Mouse (Mus musculus) testis, adult 2 months (tissue): Measurements from ENCODE around the gene Sdccag8. TPM values are rescaled to one million over a fixed set of nuclear protein-coding genes. Genes with fewer than 3 reads are reported as not detected.

Experiments used
- H3K27ac ChIP-seq: fragments of 200-500 bp; 2 replicates; pipeline ENCODE4 v1.5.1; 2012; ENCODE audit warnings: low read depth, low read length; ENCODE audit not compliant: control insufficient read depth, insufficient read depth
- H3K27me3 ChIP-seq: fragments of 200-500 bp; 2 replicates; pipeline ENCODE4 v1.6.1; 2012; ENCODE audit warnings: mild to moderate bottlenecking, low read length, moderate library complexity; ENCODE audit not compliant: control insufficient read depth, insufficient read depth
- H3K36me3 ChIP-seq: fragments of 200-500 bp; 2 replicates; pipeline ENCODE4 v1.6.1; 2012; ENCODE audit warnings: mild to moderate bottlenecking, low read length; ENCODE audit not compliant: control insufficient read depth, insufficient read depth
- H3K4me1 ChIP-seq: fragments of 200-500 bp; 2 replicates; pipeline ENCODE4 v1.6.1; 2012; ENCODE audit warnings: low read length; ENCODE audit not compliant: control insufficient read depth, insufficient read depth
- H3K4me3 ChIP-seq: fragments of 200-500 bp; 2 replicates; pipeline ENCODE4 v1.5.1; 2012; ENCODE audit warnings: low read depth, mild to moderate bottlenecking, low read length, moderate library complexity, mixed read lengths; ENCODE audit not compliant: control insufficient read depth
- CTCF ChIP-seq: fragments of 200-500 bp; IDR thresholded peaks from 2 replicates; pipeline ENCODE4 v1.5.1; 2012; ENCODE audit warnings: low read depth, mild to moderate bottlenecking, inconsistent platforms, low read length, moderate library complexity; ENCODE audit not compliant: control insufficient read depth, insufficient read depth, insufficient replicate concordance
- POLR2A ChIP-seq: fragments of 200-500 bp; IDR thresholded peaks from 2 replicates; pipeline ENCODE4 v1.6.1; 2012; ENCODE audit warnings: low read depth, mild to moderate bottlenecking, inconsistent platforms, low read length, moderate library complexity; ENCODE audit not compliant: control insufficient read depth
- polyA plus RNA-seq: library from polyadenylated mRNA; depleted of rRNA; stranded (reverse); fragments of >200 nt; gene quantifications from 2 replicates; pipeline ENCODE4 v1.2.3, GENCODE M21; 2012

The Sdccag8 gene
- polyA plus RNA-seq, 1 experiment = 17.4 TPM

- Histone ChIP-seq H3K27me3 (no peaks in the 10 kb centered on the region), H3K27ac (no peak overlapping the region), H3K36me3 (no peaks in the 10 kb centered on the region), H3K4me3 (no peak overlapping the region), H3K4me1 (peaks cover 3% of the 10 kb centered on the region; the same call in 1 of the 2 replicates)
- TF ChIP-seq CTCF = no peak
- no peak for TF ChIP-seq POLR2A
Observed at GRCm38 (mm10) chr1:177002951-177003350, 188.5 kb downstream of the Sdccag8 start.

GRCm38 (mm10) chr1:177004041-177004741 lies 189.7 kb downstream of the Sdccag8 start:
- Histone ChIP-seq H3K27ac (no peak overlapping the region), H3K4me3 (no peak overlapping the region), H3K36me3 (no peaks in the 10 kb centered on the region), H3K27me3 (no peaks in the 10 kb centered on the region), H3K4me1 (no peaks in the 10 kb centered on the region)
- TF ChIP-seq POLR2A = no peak
- no peak for TF ChIP-seq CTCF

GRCm38 (mm10) chr1:177007405-177007804 lies 192.9 kb downstream of the Sdccag8 start:
- Histone ChIP-seq H3K36me3 (no peaks in the 10 kb centered on the region), H3K27ac (no peak overlapping the region), H3K4me1 (no peaks in the 10 kb centered on the region), H3K27me3 (no peaks in the 10 kb centered on the region), H3K4me3 (no peak overlapping the region)
- TF ChIP-seq POLR2A = no peak
- TF ChIP-seq CTCF = no peak

GRCm38 (mm10) chr1:177008777-177009176 lies 194.3 kb downstream of the Sdccag8 start:
- Histone ChIP-seq H3K27ac (no peak overlapping the region), H3K4me3 (no peak overlapping the region), H3K36me3 (no peaks in the 10 kb centered on the region), H3K4me1 (no peaks in the 10 kb centered on the region), H3K27me3 (no peaks in the 10 kb centered on the region)
- TF ChIP-seq POLR2A (no peak), CTCF (no peak)

GRCm38 (mm10) chr1:177010041-177010440 lies 195.6 kb downstream of the Sdccag8 start:
- Histone ChIP-seq H3K27ac (no peak overlapping the region), H3K36me3 (no peaks in the 10 kb centered on the region), H3K27me3 (no peaks in the 10 kb centered on the region), H3K4me3 (no peak overlapping the region), H3K4me1 (no peaks in the 10 kb centered on the region)
- TF ChIP-seq POLR2A = no peak
- no peak for TF ChIP-seq CTCF

DNA sequence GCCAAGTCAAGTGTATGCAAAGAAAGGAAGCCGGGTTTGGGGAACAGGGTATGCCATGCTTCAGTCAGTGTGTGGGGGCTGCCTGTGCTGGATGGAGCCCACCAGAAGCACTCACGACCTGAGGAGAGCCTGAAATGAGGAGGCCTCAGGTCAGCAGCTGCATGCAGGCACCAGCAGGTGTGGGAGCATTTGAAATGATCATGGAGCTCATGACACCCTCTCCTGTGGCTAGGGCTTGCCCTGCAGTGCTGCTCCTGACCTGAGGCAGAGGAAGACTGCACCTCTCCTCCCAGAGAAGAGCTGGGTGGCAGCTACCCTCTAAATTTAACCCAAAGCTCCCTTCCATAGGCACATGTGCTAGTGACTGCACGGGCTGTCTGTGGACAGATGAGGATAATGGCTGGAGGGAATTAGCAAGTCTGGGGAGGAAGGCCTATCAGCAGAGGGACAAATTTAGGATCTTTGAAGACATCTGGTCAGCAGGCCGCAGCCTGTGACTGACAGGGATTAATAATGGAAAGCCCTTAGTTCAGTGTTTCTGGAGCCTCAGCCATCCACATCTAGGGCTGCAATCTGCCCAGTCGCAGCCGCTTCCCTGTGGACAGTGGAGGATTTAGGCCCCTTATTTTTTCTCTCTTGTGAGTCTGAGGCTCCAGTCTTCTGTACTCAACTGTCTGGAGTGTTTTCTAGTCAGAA lies 196.3 kb downstream of the Sdccag8 start:
- H3K27me3 ChIP-seq = no peaks in the 10 kb centered on the region
- no peaks in the 10 kb centered on the region for H3K36me3 ChIP-seq
- H3K27ac ChIP-seq = no peak overlapping the region
- no peak overlapping the region for H3K4me3 ChIP-seq
- H3K4me1 ChIP-seq = no peaks in the 10 kb centered on the region
- no peak for TF ChIP-seq CTCF
- no peak for TF ChIP-seq POLR2A

GRCm38 (mm10) chr1:177011688-177012087 lies 197.2 kb downstream of the Sdccag8 start:
- H3K27me3 ChIP-seq = no peaks in the 10 kb centered on the region
- TF ChIP-seq CTCF (no peak), POLR2A (no peak)
- no peak overlapping the region for H3K27ac ChIP-seq
- H3K36me3 ChIP-seq = no peaks in the 10 kb centered on the region
- no peak overlapping the region for H3K4me3 ChIP-seq
- no peaks in the 10 kb centered on the region for H3K4me1 ChIP-seq
